Comparison of ENCODE assay signal across 16 mouse cellular contexts in genomic region chr1:90502771-90503540, GRCm38 (mm10).
DNase-seq lines count a peak whose midpoint lies in the region; ATAC-seq lines count a peak whose summit lies in the region.
"Had no signal": no experiment of that assay in that cellular context is flagged by ENCODE, and none has a peak within 500 bp of the region (broad histone marks: within the 10 kb centered on the region; RNA-seq: fewer than 3 reads in every experiment).

No protein-coding gene starts in this region.

- peak; percentile 46 to 47 for DNase-seq in gastrocnemius, adult 8-10 months (ENCODE audit: low spot score in 2 of 2)
- no peak for DNase-seq in gastrocnemius, postnatal 14 days
- DNase-seq in 3T3-L1 (ENCODE audit: low read depth, low spot score) = peak; percentile 45
- DNase-seq in natural killer cell, adult 2 months (ENCODE audit: low spot score in 2 of 2) = no peak
- DNase-seq in forebrain, embryonic 11.5 days (ENCODE audit: low spot score) = no peak
- DNase-seq: cerebellum, adult 2 months; kidney, adult 8-10 months; right cerebral cortex, postnatal 14 days; thymus, postnatal 4 days had no signal

- H3K36me3 ChIP-seq in heart, embryonic 14.5 days (ENCODE audit: control insufficient read depth, insufficient read depth, low read length) = no peaks in the 10 kb centered on the region
- no peaks in the 10 kb centered on the region for H3K36me3 ChIP-seq in kidney, embryonic 14.5 days (ENCODE audit: control insufficient read depth, insufficient read depth, low read length)
- H3K36me3 ChIP-seq in forebrain, embryonic 11.5 days (ENCODE audit: control insufficient read depth, insufficient read depth, low read length) = no peaks in the 10 kb centered on the region
- H3K36me3 ChIP-seq: liver, embryonic 12.5 days had no signal

- intact Hi-C loops in gastrocnemius, postnatal 14 days (cut with DNase I; ENCODE audit: low total_unique reads) = no loop called here

- no peak overlapping the region for H3K9ac ChIP-seq in heart, embryonic 14.5 days (ENCODE audit: low read length)
- no peak overlapping the region for H3K9ac ChIP-seq in kidney, embryonic 14.5 days (ENCODE audit: low read depth, low read length)
- H3K9ac ChIP-seq in forebrain, embryonic 11.5 days (ENCODE audit: low read length) = no peak overlapping the region
- H3K9ac ChIP-seq: hindbrain, embryonic 14.5 days; liver, embryonic 12.5 days had no signal

- H3K9me3 ChIP-seq in heart, embryonic 14.5 days (ENCODE audit: control insufficient read depth, low read length) = peaks cover 7% of the 10 kb centered on the region; the same call in 1 of the 2 replicates
- H3K9me3 ChIP-seq in kidney, embryonic 14.5 days (ENCODE audit: control insufficient read depth, low read length) = 0 out of 2 replicates have a peak, but pooled peaks cover 4% of the 10 kb centered on the region
- no peaks in the 10 kb centered on the region for H3K9me3 ChIP-seq in forebrain, embryonic 11.5 days (ENCODE audit: control insufficient read depth, low read length)

- peak overlapping the region; percentile 14; the same call in 1 of the 2 replicates for H3K27ac ChIP-seq in brown adipose tissue, adult 24 weeks (replicated peaks; ENCODE audit: low read depth, low read length)
- H3K27ac ChIP-seq in heart, embryonic 14.5 days (replicated peaks in 1 of 2; ENCODE audit: control insufficient read depth in 1 of 2, insufficient read depth in 1 of 2, low read depth in 2 of 2, low read length in 2 of 2) = peak overlapping the region; percentile 43 to 69; a peak in 2 of 4 replicates
- H3K27ac ChIP-seq in kidney, embryonic 14.5 days (ENCODE audit: low read depth, low read length) = no peak overlapping the region
- H3K27ac ChIP-seq in forebrain, embryonic 11.5 days (ENCODE audit: low read depth, low read length) = no peak overlapping the region
- H3K27ac ChIP-seq: hindbrain, embryonic 14.5 days; layer of hippocampus, adult 2 months; liver, embryonic 12.5 days had no signal

- H3K4me3 ChIP-seq in brown adipose tissue, adult 24 weeks (ENCODE audit: insufficient read depth, low read depth, low read length) = no peak overlapping the region
- no peak overlapping the region for H3K4me3 ChIP-seq in heart, embryonic 14.5 days (ENCODE audit: control insufficient read depth in 1 of 2, insufficient read depth in 1 of 2, low read depth in 1 of 2, low read length in 2 of 2)
- H3K4me3 ChIP-seq in kidney, embryonic 14.5 days (ENCODE audit: low read length) = no peak overlapping the region
- no peak overlapping the region for H3K4me3 ChIP-seq in forebrain, embryonic 11.5 days (ENCODE audit: low read depth, low read length)
- H3K4me3 ChIP-seq: layer of hippocampus, adult 2 months; liver, embryonic 12.5 days had no signal

- no peak for ATAC-seq in heart, embryonic 14.5 days (ENCODE audit: insufficient number of reproducible peaks, insufficient read depth, low FRiP score, low read depth)
- no peak for ATAC-seq in kidney, embryonic 14.5 days (ENCODE audit: low FRiP score, low TSS enrichment)
- ATAC-seq in forebrain, embryonic 11.5 days (replicated peaks; ENCODE audit: low FRiP score) = no peak
- ATAC-seq: Patski had no signal

- 62% methylated on average over 8 of the region's 8 CpGs for WGBS in heart, embryonic 14.5 days
- 86% methylated on average over 8 of the region's 8 CpGs for WGBS in kidney, embryonic 14.5 days
- 86% methylated on average over 8 of the region's 8 CpGs for WGBS in forebrain, embryonic 11.5 days

- H3K4me2 ChIP-seq in heart, embryonic 14.5 days (ENCODE audit: low read length) = no peak overlapping the region
- H3K4me2 ChIP-seq in kidney, embryonic 14.5 days (replicated peaks; ENCODE audit: low read depth, low read length) = no peak overlapping the region
- no peak overlapping the region for H3K4me2 ChIP-seq in forebrain, embryonic 11.5 days (ENCODE audit: low read depth, low read length, severe bottlenecking)
- H3K4me2 ChIP-seq: hindbrain, embryonic 14.5 days; liver, embryonic 12.5 days had no signal

- no peaks in the 10 kb centered on the region for H3K4me1 ChIP-seq in brown adipose tissue, adult 24 weeks (ENCODE audit: control insufficient read depth, insufficient read depth, insufficient read length, low read length)
- peaks cover 9 to 10% of the 10 kb centered on the region in 2 experiments; a peak in 3 of 4 replicates for H3K4me1 ChIP-seq in heart, embryonic 14.5 days (ENCODE audit: control insufficient read depth in 2 of 2, insufficient read depth in 2 of 2, low read length in 2 of 2)
- 0 out of 2 replicates have a peak, but pooled peaks cover 3% of the 10 kb centered on the region for H3K4me1 ChIP-seq in kidney, embryonic 14.5 days (ENCODE audit: control insufficient read depth, insufficient read depth, low read length)
- peaks cover 8% of the 10 kb centered on the region for H3K4me1 ChIP-seq in forebrain, embryonic 11.5 days (replicated peaks; ENCODE audit: control insufficient read depth, insufficient read depth, low read length)

- H3K27me3 ChIP-seq in heart, embryonic 14.5 days (ENCODE audit: control insufficient read depth, insufficient read depth, low read length) = no peaks in the 10 kb centered on the region
- no peaks in the 10 kb centered on the region for H3K27me3 ChIP-seq in kidney, embryonic 14.5 days (ENCODE audit: control insufficient read depth, insufficient read depth, low read length)
- no peaks in the 10 kb centered on the region for H3K27me3 ChIP-seq in forebrain, embryonic 11.5 days (ENCODE audit: control insufficient read depth, insufficient read depth, low read length)
- H3K27me3 ChIP-seq: liver, embryonic 12.5 days; Patski had no signal

Comparison
In these comparisons a context has a peak if more than half of its experiments do, and no peak if none do; other contexts are left out.
1. DNase-seq: peak in gastrocnemius, adult 8-10 months (2 of 2) and 3T3-L1 (single experiment); none in gastrocnemius, postnatal 14 days (single experiment), natural killer cell, adult 2 months (0 of 2) and forebrain, embryonic 11.5 days (single experiment).
2. H3K27ac ChIP-seq: peak in brown adipose tissue, adult 24 weeks (single experiment) and heart, embryonic 14.5 days (2 of 2); none in kidney, embryonic 14.5 days (single experiment) and forebrain, embryonic 11.5 days (single experiment).